Mouse (Mus musculus): ENCODE results near the gene Tecpr1.

GRCm38 (mm10) chr5:144232531-144232930 is 9.1 kb upstream of the Tecpr1 start:
- TF ChIP-seq CTCF (IDR thresholded peaks at IDR 0.05; ENCODE audit: borderline replicate concordance, control insufficient read depth, extremely low read depth, insufficient read depth, low read length, poor library complexity) (no peak), POLR2A (IDR thresholded peaks at IDR 0.05; ENCODE audit: control insufficient read depth, extremely low read depth, insufficient read depth, low read length, poor library complexity) (no peak)
